Mouse (Mus musculus): ENCODE data around the gene Unc5a. TPM values are rescaled to one million over a fixed set of nuclear protein-coding genes. Genes with fewer than 3 reads are reported as not detected.

The Unc5a gene
- polyA plus RNA-seq, 1 experiment from 2014 or later: 2.3 TPM

- 80% methylated on average over 6 of the region's 6 CpGs for WGBS
These were observed 13.0 kb upstream of the Unc5a start for GRCm38 (mm10) chr13:54936173-54936572.

GRCm38 (mm10) chr13:54937885-54938284, 11.3 kb upstream of the Unc5a start:
- H3K4me3 ChIP-seq (replicated peaks): no peak overlapping the region
- ATAC-seq: no peak
- WGBS: 36% methylated on average over 11 of the region's 11 CpGs
- H3K27me3 ChIP-seq (replicated peaks): peaks cover 6% of the 10 kb centered on the region; the same call in 1 of the 2 replicates
- H3K4me2 ChIP-seq (replicated peaks): no peak overlapping the region
- H3K9me3 ChIP-seq: no peaks in the 10 kb centered on the region
- H3K36me3 ChIP-seq: no peaks in the 10 kb centered on the region
- H3K9ac ChIP-seq: no peak overlapping the region
- no peak overlapping the region for H3K27ac ChIP-seq
- H3K4me1 ChIP-seq (replicated peaks): no peaks in the 10 kb centered on the region

More at GRCm38 (mm10) chr13:54936173-54936572, 13.0 kb upstream of the Unc5a start:
- H3K27ac ChIP-seq: no peak overlapping the region
- H3K9me3 ChIP-seq: no peaks in the 10 kb centered on the region
- no peak overlapping the region for H3K4me2 ChIP-seq (replicated peaks)
- no peaks in the 10 kb centered on the region for H3K36me3 ChIP-seq
- 0 out of 2 replicates have a peak, but pooled peaks cover 2% of the 10 kb centered on the region for H3K27me3 ChIP-seq (replicated peaks)
- H3K4me3 ChIP-seq (replicated peaks): no peak overlapping the region
- ATAC-seq: no peak
- H3K9ac ChIP-seq: no peak overlapping the region
- no peaks in the 10 kb centered on the region for H3K4me1 ChIP-seq (replicated peaks)

- H3K9me3 ChIP-seq: no peaks in the 10 kb centered on the region
- WGBS: 69% methylated on average over 3 of the region's 3 CpGs
- no peaks in the 10 kb centered on the region for H3K36me3 ChIP-seq
- H3K9ac ChIP-seq: no peak overlapping the region
- no peak overlapping the region for H3K4me3 ChIP-seq (replicated peaks)
- no peak overlapping the region for H3K27ac ChIP-seq
- H3K27me3 ChIP-seq (replicated peaks): peaks cover 6% of the 10 kb centered on the region; the same call in 1 of the 2 replicates
- no peak overlapping the region for H3K4me2 ChIP-seq (replicated peaks)
- no peaks in the 10 kb centered on the region for H3K4me1 ChIP-seq (replicated peaks)
- no peak for ATAC-seq
These were observed 10.7 kb upstream of the Unc5a start for GRCm38 (mm10) chr13:54938493-54938892.

GRCm38 (mm10) chr13:54944411-54945157, 4.6 kb upstream of the Unc5a start:
- no peaks in the 10 kb centered on the region for H3K36me3 ChIP-seq
- H3K27me3 ChIP-seq (replicated peaks): peaks cover 43% of the 10 kb centered on the region
- H3K4me2 ChIP-seq (replicated peaks): no peak overlapping the region
- no peaks in the 10 kb centered on the region for H3K9me3 ChIP-seq
- H3K27ac ChIP-seq: no peak overlapping the region
- 49% methylated on average over 9 of the region's 9 CpGs for WGBS
- H3K4me3 ChIP-seq (replicated peaks): no peak overlapping the region
- ATAC-seq: no peak
- H3K4me1 ChIP-seq (replicated peaks): peaks cover 8% of the 10 kb centered on the region
- no peak overlapping the region for H3K9ac ChIP-seq

- WGBS: 6% methylated on average over 4 of the region's 4 CpGs
- no peak for ATAC-seq
- Histone ChIP-seq H3K27me3 (replicated peaks) (peaks cover 48% of the 10 kb centered on the region), H3K27ac (no peak overlapping the region), H3K4me3 (replicated peaks) (no peak overlapping the region), H3K9me3 (no peaks in the 10 kb centered on the region), H3K9ac (no peak overlapping the region), H3K4me1 (replicated peaks) (peaks cover 11% of the 10 kb centered on the region), H3K4me2 (replicated peaks) (no peak overlapping the region), H3K36me3 (no peaks in the 10 kb centered on the region)
These were observed 3.9 kb upstream of the Unc5a start for GRCm38 (mm10) chr13:54945332-54945731.

- H3K4me1 ChIP-seq (replicated peaks): peaks cover 14% of the 10 kb centered on the region
- no peak for ATAC-seq
- no peaks in the 10 kb centered on the region for H3K9me3 ChIP-seq
- no peak overlapping the region for H3K4me3 ChIP-seq (replicated peaks)
- no peak overlapping the region for H3K27ac ChIP-seq
- WGBS: 67% methylated on average over 1 of the region's 1 CpGs
- H3K27me3 ChIP-seq (replicated peaks): peaks cover 59% of the 10 kb centered on the region
- H3K9ac ChIP-seq: no peak overlapping the region
- H3K36me3 ChIP-seq: no peaks in the 10 kb centered on the region
- no peak overlapping the region for H3K4me2 ChIP-seq (replicated peaks)
These were observed 2.8 kb upstream of the Unc5a start for GRCm38 (mm10) chr13:54946406-54946805.

GRCm38 (mm10) chr13:54949592-54949991, 381 bp downstream of the Unc5a start:
- WGBS: under 1% methylated on average over 44 of the region's 44 CpGs
- peaks cover 14% of the 10 kb centered on the region for H3K4me1 ChIP-seq (replicated peaks)

GRCm38 (mm10) chr13:54950131-54950530, 920 bp downstream of the Unc5a start:
- H3K27ac ChIP-seq: no peak overlapping the region
- 0 out of 2 replicates have a peak, but pooled peaks have one; percentile 18 for ATAC-seq
- no peaks in the 10 kb centered on the region for H3K9me3 ChIP-seq
- under 1% methylated on average over 9 of the region's 9 CpGs for WGBS
- no peak overlapping the region for H3K9ac ChIP-seq
- H3K4me3 ChIP-seq (replicated peaks): peak overlapping the region; percentile 69
- H3K27me3 ChIP-seq (replicated peaks): peaks cover 92% of the 10 kb centered on the region
- no peaks in the 10 kb centered on the region for H3K36me3 ChIP-seq
- H3K4me2 ChIP-seq (replicated peaks): peak overlapping the region; percentile 99
- peaks cover 14% of the 10 kb centered on the region for H3K4me1 ChIP-seq (replicated peaks)

More at GRCm38 (mm10) chr13:54949592-54949991, 381 bp downstream of the Unc5a start:
- Histone ChIP-seq H3K4me3 (replicated peaks) (peak overlapping the region; percentile 69), H3K27me3 (replicated peaks) (peaks cover 86% of the 10 kb centered on the region), H3K36me3 (no peaks in the 10 kb centered on the region), H3K9me3 (no peaks in the 10 kb centered on the region), H3K4me2 (replicated peaks) (peak overlapping the region; percentile 99), H3K27ac (no peak overlapping the region), H3K9ac (peak overlapping the region; percentile 59)
- ATAC-seq: peak; percentile 64

GRCm38 (mm10) chr13:54951166-54951565, 2.0 kb downstream of the Unc5a start:
- ATAC-seq: no peak
- Histone ChIP-seq H3K9ac (no peak overlapping the region), H3K4me3 (replicated peaks) (no peak overlapping the region), H3K4me2 (replicated peaks) (no peak overlapping the region), H3K4me1 (replicated peaks) (peaks cover 14% of the 10 kb centered on the region), H3K36me3 (no peaks in the 10 kb centered on the region), H3K27ac (no peak overlapping the region), H3K27me3 (replicated peaks) (peaks cover 96% of the 10 kb centered on the region), H3K9me3 (no peaks in the 10 kb centered on the region)
- WGBS: 45% methylated on average over 5 of the region's 5 CpGs

- Histone ChIP-seq H3K9ac (no peak overlapping the region), H3K27me3 (replicated peaks) (peaks cover 73% of the 10 kb centered on the region), H3K27ac (no peak overlapping the region), H3K36me3 (no peaks in the 10 kb centered on the region), H3K4me3 (replicated peaks) (no peak overlapping the region), H3K4me2 (replicated peaks) (no peak overlapping the region), H3K9me3 (no peaks in the 10 kb centered on the region), H3K4me1 (replicated peaks) (peaks cover 7% of the 10 kb centered on the region)
- 45% methylated on average over 2 of the region's 2 CpGs for WGBS
- ATAC-seq: no peak
These were observed 5.5 kb downstream of the Unc5a start for GRCm38 (mm10) chr13:54954745-54955144.

- H3K4me1 ChIP-seq (replicated peaks): no peaks in the 10 kb centered on the region
- under 1% methylated on average over 61 of the region's 61 CpGs for WGBS
- peaks cover 63% of the 10 kb centered on the region for H3K27me3 ChIP-seq (replicated peaks)
- peak overlapping the region; percentile 46 for H3K4me3 ChIP-seq (replicated peaks)
- no peaks in the 10 kb centered on the region for H3K9me3 ChIP-seq
- peak overlapping the region; percentile 93 for H3K4me2 ChIP-seq (replicated peaks)
- no peaks in the 10 kb centered on the region for H3K36me3 ChIP-seq
- H3K9ac ChIP-seq: peak overlapping the region; percentile 33
- peak; percentile 75 for ATAC-seq
- no peak overlapping the region for H3K27ac ChIP-seq
These were observed 6.7 kb downstream of the Unc5a start for GRCm38 (mm10) chr13:54955695-54956471.

GRCm38 (mm10) chr13:54957281-54957680, 8.1 kb downstream of the Unc5a start:
- no peak overlapping the region for H3K9ac ChIP-seq
- H3K4me1 ChIP-seq (replicated peaks): no peaks in the 10 kb centered on the region
- no peaks in the 10 kb centered on the region for H3K36me3 ChIP-seq
- peaks cover 49% of the 10 kb centered on the region for H3K27me3 ChIP-seq (replicated peaks)
- no peak for ATAC-seq
- no peak overlapping the region for H3K4me3 ChIP-seq (replicated peaks)
- H3K4me2 ChIP-seq (replicated peaks): no peak overlapping the region
- H3K9me3 ChIP-seq: no peaks in the 10 kb centered on the region
- 78% methylated on average over 7 of the region's 7 CpGs for WGBS
- H3K27ac ChIP-seq: no peak overlapping the region

Data from intestine, embryonic 15.5 days (tissue).